Mouse (Mus musculus): Measurements from ENCODE around the gene Rtl6. TPM values are rescaled to one million over a fixed set of nuclear protein-coding genes. Genes with fewer than 3 reads are reported as not detected.

The Rtl6 gene
- total RNA-seq, 2 experiments from 2014 or later: 52.7 to 53.7 TPM

- no peak overlapping the region for H3K4me3 ChIP-seq
- TF ChIP-seq CTCF (IDR thresholded peaks at IDR 0.05): no peak
- DNase-seq (ENCODE audit: extremely low spot score in 1 of 2, low spot score in 2 of 2): no peak
- intact Hi-C loops (cut with DNase I): no loop called here
- no peak overlapping the region for H3K27ac ChIP-seq
These were observed 52.7 kb downstream of the Rtl6 start for GRCm38 (mm10) chr15:84504895-84505294.

Other genes starting within 250 kb of the Rtl6 start
- 1 to 10 TPM; 6.8 to 7.1 TPM for gene Parvg, start 233.8 kb downstream of the Rtl6 start, total RNA-seq (2021)
- gene Shisal1, start 110.7 kb downstream of the Rtl6 start, total RNA-seq (2021): 10 to 100 TPM; 40.5 to 48.2 TPM
- 10 to 100 TPM; 13.8 to 14.1 TPM for gene Prr5, start 111.8 kb upstream of the Rtl6 start, total RNA-seq (2021)
- not detected for gene Arhgap8, start 162.2 kb upstream of the Rtl6 start, total RNA-seq (2021)

Measured in left cerebral cortex, adult 2 months (tissue).